Mouse (Mus musculus) lung, adult 2 months (tissue): ENCODE data around the gene Otub2. TPM values are rescaled to one million over a fixed set of nuclear protein-coding genes. Genes with fewer than 3 reads are reported as not detected.

Source experiments
- DNase-seq: peaks from one replicate; pipeline ENCODE4 v3.0.0; 2022
- H3K4me1 ChIP-seq: fragments of 200-500 bp; 2 replicates; pipeline ENCODE4 v1.6.1; 2011; ENCODE audit warnings: low read length; ENCODE audit not compliant: control insufficient read depth, insufficient read depth
- H3K4me3 ChIP-seq: fragments of 200-500 bp; replicated peaks from 2 replicates; pipeline ENCODE3; 2011; ENCODE audit warnings: low read depth, mild to moderate bottlenecking, control low read depth, low read length; ENCODE audit errors: extremely low read depth
- CTCF ChIP-seq: fragments of 200-500 bp; IDR thresholded peaks from 2 replicates; pipeline ENCODE4 v1.5.1; 2011; ENCODE audit warnings: mild to moderate bottlenecking, low read length, control low read depth; ENCODE audit not compliant: insufficient read depth
- POLR2A ChIP-seq: fragments of 200-500 bp; IDR thresholded peaks from 2 replicates; pipeline ENCODE4 v1.6.1; 2011; ENCODE audit warnings: low read depth, mild to moderate bottlenecking, control low read depth, low read length, borderline replicate concordance; ENCODE audit errors: extremely low read depth
- WGBS: fragments of 180-500 bp; shearing (Covaris S2); methylation state at CpG from one replicate; pipeline ENCODE4 v1.1.7; 2018; 5-methylcytosine and 5-hydroxymethylcytosine counted together
- polyA plus RNA-seq: library from polyadenylated mRNA; depleted of rRNA; stranded (reverse); fragments of >200 nt; gene quantifications from 2 replicates; pipeline ENCODE4 v1.2.3, GENCODE M21; 2012

Gene Otub2
- polyA plus RNA-seq, 1 experiment, result 10.4 TPM

GRCm38 (mm10) chr12:103355746-103356414 is 32.6 kb upstream of the Otub2 start, which contains the start of gene Asb2:
Gene Asb2, minus strand, starts transcription at chr12:103356001.
- no peaks in the 10 kb centered on the region for H3K4me1 ChIP-seq
- DNase-seq, result no peak
- WGBS, result 30% methylated on average over 14 of the region's 14 CpGs
- H3K4me3 ChIP-seq, result no peak within 1 kb of the TSS
- TF ChIP-seq CTCF, result no peak
- no peak for TF ChIP-seq POLR2A

DNA sequence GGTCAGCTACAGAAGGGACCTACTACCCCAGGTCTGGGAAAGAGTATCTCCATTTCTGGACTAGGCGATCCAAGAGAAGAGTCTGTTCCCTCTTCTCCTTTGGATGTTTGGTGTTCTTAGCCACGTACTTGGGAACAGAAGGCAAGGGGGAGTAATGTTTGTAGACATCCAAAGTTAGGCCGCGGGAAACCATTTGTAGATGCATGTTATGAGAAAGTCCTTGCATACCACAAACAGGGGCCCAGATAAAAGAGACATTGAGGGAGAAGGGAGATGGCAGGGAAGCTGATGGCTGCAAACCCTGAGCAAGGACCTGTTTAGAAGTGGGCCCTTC is 32.1 kb upstream of the Otub2 start:
- 82% methylated on average over 4 of the region's 4 CpGs for WGBS
- Histone ChIP-seq H3K4me1 (no peaks in the 10 kb centered on the region), H3K4me3 (no peak overlapping the region)
- TF ChIP-seq POLR2A, result no peak
- TF ChIP-seq CTCF, result no peak
- DNase-seq, result no peak

DNA sequence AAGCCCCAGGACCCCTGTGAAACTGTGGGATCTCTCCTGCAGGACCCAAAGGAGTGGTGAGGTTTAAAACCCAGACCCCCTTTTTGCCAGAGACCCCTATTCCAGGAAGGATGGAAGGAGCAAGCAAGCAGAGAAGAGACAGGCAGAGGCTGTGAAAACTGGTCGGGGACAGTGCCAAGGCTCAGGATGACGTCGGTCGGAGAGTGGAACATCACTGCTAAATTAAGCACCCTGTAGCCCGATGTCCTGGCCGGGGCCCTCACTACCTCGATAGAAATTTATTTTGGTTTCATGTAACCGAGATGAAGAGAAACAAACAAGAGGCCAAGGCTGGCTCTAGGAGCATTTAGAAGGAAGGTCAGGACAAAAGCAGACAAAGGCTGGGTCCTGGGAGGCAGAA is 30.3 kb upstream of the Otub2 start:
- no peak for DNase-seq

DNA sequence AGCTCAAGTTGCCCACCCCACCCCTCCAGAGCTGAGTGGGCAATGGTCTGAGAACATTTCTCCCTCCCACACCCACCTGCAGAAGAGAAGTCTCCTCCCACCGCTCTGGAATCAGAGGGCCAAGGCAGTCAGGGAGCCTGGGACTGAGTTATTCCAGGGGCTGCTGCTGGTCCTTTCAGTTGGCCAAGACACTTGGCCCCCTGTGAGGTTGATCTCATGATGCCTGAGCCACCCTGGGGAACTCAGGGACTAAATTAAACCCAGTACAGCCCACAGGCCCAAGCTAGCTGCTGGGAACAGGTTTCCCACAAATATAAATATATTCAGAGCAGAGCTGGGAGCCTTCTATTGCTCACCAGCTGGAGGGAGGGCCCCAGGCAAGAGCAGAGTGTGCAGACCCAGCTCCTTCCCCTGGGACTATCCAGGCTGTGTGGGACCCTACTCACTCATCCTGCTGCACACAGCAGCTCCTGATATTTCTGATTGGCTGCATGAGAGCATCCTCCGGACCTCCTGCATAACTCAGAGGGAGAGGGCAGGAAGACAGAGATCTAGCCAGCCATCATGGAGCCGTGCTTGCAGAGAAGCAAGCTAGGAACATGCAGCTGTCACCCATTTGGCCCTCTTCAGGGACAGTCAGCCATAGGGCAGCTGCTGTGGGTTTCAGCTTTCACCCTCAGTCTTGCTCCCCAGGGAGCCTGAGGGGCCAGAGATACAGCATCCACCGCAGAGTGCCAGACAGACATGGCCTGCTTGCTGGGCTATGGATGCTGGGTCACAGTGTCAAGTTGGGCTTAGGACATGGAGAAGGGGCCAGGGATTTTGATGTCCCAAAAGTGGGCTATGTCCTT is 29.3 kb upstream of the Otub2 start:
- 62% methylated on average over 4 of the region's 4 CpGs for WGBS
- no peak overlapping the region for H3K4me3 ChIP-seq
- H3K4me1 ChIP-seq, result no peaks in the 10 kb centered on the region
- DNase-seq, result no peak
- TF ChIP-seq POLR2A (no peak), CTCF (no peak)

More for the DNA sequence above, 30.3 kb upstream of the Otub2 start:
- 64% methylated on average over 8 of the region's 8 CpGs for WGBS
- H3K4me3 ChIP-seq, result no peak overlapping the region
- TF ChIP-seq CTCF (no peak), POLR2A (no peak)
- H3K4me1 ChIP-seq, result no peaks in the 10 kb centered on the region

DNA sequence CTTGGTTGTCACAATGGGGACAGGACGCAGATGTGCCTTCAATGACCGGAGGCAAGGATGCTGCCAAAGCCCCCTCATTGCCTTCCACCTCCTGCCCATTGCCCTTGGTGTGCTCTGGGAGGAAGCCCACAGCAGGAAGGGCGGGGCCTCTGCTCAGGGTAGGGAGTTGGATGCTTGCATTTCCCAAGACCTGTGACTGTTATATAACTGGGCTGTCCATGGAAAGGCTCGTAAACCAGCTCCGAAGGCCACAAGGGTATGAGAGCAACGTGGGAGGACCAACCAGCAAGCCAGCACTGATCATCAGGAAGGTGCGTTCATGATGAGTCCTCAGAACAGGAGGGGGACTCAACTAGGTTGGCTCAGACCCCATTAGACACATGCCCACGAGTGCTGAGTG is 27.7 kb upstream of the Otub2 start:
- DNase-seq, result no peak
- TF ChIP-seq CTCF (no peak), POLR2A (no peak)
- H3K4me3 ChIP-seq, result no peak overlapping the region
- H3K4me1 ChIP-seq, result no peaks in the 10 kb centered on the region
- 74% methylated on average over 8 of the region's 8 CpGs for WGBS

GRCm38 (mm10) chr12:103361539-103362307 is 26.8 kb upstream of the Otub2 start:
- Histone ChIP-seq H3K4me1 (no peaks in the 10 kb centered on the region), H3K4me3 (no peak overlapping the region)
- 85% methylated on average over 17 of the region's 17 CpGs for WGBS
- no peak for TF ChIP-seq CTCF
- no peak for TF ChIP-seq POLR2A
- no peak for DNase-seq

GRCm38 (mm10) chr12:103362336-103362735 is 26.1 kb upstream of the Otub2 start:
- Histone ChIP-seq H3K4me1 (no peaks in the 10 kb centered on the region), H3K4me3 (no peak overlapping the region)
- TF ChIP-seq CTCF (no peak), POLR2A (no peak)
- WGBS, result 63% methylated on average over 3 of the region's 3 CpGs
- no peak for DNase-seq

- WGBS, result 71% methylated on average over 2 of the region's 2 CpGs
These were observed 21.3 kb upstream of the Otub2 start for GRCm38 (mm10) chr12:103367171-103367570.

DNA sequence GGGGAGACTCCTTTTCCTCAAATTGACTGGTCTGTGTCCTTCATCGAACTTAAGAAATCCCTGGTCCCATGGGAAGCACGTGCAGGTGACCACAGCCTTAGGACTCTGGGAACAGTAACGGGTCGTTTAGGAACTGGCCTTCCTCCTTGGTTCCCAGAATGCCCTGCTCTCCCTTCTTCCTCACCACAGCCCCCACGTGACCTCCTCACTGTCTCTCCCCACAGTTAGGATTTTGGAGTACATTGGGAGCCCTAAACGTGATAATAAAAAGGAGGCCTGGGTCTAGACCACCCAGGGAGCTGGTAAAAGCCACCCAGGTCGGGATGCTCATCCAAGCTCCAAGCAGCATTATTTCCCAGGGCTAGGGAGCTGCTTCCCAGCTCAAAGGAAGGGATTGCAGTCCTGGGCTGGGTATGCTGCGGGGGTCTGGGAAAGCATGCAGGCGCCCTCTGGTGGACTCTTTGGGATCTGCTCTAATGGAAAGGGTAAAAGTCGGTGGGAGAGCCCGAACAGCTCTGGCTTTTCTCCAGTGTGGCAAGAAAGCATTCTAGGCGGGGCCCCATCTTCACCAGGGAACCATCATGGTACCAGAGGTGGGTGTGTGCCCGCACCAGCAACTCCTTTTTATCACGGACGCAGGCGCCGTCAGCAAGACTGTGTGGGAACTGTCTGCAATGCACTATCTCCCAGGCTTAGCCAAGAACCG is 20.7 kb upstream of the Otub2 start:
- no peak overlapping the region for H3K4me3 ChIP-seq
- peak; percentile 59 for TF ChIP-seq CTCF
- TF ChIP-seq POLR2A, result no peak
- H3K4me1 ChIP-seq, result no peaks in the 10 kb centered on the region
- 17% methylated on average over 18 of the region's 18 CpGs for WGBS
- DNase-seq, result peak; percentile 61

More at GRCm38 (mm10) chr12:103367171-103367570, 21.3 kb upstream of the Otub2 start:
- Histone ChIP-seq H3K4me1 (no peaks in the 10 kb centered on the region), H3K4me3 (no peak overlapping the region)
- no peak for DNase-seq
- no peak for TF ChIP-seq POLR2A
- no peak for TF ChIP-seq CTCF
